Mouse (Mus musculus) natural killer cell, adult 2 months (primary cell): ENCODE measurements around the gene Zfp653.

Source experiments
- DNase-seq, 2 experiments: peaks; one replicate each; pipeline ENCODE4 v3.0.0; 2022; ENCODE audit warnings: low spot score in 2 of 2

Gene Zfp653

GRCm38 (mm10) chr9:22069881-22070553 lies 1.2 kb downstream of the Zfp653 start:
- DNase-seq: no peak

GRCm38 (mm10) chr9:22067195-22067594 lies 4.0 kb downstream of the Zfp653 start:
- DNase-seq: no peak

- DNase-seq: peak; percentile 20 to 56
These were observed 4.7 kb downstream of the Zfp653 start for GRCm38 (mm10) chr9:22066433-22066832.

GRCm38 (mm10) chr9:22065642-22066041 lies 5.5 kb downstream of the Zfp653 start:
- DNase-seq: no peak

- no peak for DNase-seq
These were observed 6.8 kb downstream of the Zfp653 start for GRCm38 (mm10) chr9:22064341-22064740.

GRCm38 (mm10) chr9:22061339-22061738 lies 9.8 kb downstream of the Zfp653 start:
- DNase-seq: no peak

DNA sequence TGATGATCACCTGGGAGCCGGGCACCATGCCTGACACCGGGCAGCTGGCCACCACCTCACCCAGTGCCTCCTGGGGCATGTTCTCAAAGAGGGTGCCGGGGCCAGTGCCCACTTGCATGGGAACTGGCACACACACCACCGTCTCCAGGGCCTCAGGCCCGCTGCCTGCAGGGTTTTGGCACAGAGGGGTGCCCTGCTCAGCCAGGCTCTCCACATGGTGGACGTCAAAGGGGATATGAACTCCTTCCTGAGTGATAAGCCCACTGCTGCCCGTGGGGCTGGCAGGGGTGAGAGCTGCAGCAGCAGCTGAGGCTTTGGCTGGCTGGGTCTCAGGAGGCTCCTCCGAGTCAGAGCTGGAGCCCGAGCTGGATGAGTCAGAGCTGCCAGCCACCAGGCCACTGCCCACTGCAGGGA lies 13.2 kb downstream of the Zfp653 start:
- no peak for DNase-seq

DNA sequence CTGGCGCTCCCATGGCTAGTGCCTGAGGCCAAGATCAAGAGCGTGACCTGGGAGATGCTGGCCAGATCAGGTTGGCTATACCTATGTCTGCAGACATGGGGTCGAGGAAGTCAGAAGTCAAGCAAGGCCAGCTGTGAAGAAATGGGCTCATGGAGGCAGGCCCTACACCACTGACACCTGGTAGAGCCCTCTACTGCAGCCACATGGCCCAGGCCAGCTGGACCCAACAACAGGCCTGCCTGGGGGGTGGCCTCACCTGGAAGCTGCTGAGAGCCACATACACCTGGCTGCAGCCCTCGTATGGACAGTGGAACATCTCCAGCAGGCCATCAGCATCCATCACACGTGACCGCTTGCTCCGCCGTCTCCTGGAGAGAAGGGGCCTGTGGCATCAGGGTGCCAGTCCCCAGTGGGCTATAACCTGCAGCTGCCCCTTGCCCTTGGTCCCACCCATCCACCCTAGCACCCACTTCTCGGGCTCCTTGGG lies 14.1 kb downstream of the Zfp653 start:
- DNase-seq: no peak

DNA sequence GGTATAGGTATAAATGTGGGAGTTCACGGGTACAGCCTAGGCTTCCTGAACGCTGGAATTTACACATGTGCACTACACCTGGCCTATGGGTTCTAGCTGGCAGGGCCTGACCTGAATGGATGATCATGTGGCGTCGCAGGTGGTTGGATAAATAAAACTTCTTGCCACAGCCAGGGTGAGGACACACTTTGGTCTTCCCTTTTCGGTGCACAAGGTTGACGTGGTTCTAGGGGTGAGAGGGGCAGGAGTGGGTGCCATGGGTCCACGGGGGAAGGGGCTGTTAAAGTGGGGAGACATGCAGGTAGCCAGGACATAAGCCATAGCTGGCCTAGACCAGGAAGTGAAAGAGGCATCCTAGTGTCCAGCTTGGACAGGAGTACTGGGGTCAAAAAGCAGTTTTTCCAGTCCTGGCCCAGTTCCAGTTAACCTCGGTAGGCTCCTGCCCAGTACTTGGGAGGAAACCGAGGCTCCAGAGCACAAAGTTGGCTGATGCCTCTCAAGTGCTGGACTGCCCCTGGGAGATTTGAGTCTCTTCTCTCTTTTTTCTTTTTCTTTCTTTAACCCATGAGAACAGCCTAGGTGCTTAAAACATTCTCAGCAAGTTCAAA lies 14.8 kb downstream of the Zfp653 start:
- no peak for DNase-seq

- no peak for DNase-seq
These were observed 15.5 kb downstream of the Zfp653 start for GRCm38 (mm10) chr9:22055713-22056112.

DNA sequence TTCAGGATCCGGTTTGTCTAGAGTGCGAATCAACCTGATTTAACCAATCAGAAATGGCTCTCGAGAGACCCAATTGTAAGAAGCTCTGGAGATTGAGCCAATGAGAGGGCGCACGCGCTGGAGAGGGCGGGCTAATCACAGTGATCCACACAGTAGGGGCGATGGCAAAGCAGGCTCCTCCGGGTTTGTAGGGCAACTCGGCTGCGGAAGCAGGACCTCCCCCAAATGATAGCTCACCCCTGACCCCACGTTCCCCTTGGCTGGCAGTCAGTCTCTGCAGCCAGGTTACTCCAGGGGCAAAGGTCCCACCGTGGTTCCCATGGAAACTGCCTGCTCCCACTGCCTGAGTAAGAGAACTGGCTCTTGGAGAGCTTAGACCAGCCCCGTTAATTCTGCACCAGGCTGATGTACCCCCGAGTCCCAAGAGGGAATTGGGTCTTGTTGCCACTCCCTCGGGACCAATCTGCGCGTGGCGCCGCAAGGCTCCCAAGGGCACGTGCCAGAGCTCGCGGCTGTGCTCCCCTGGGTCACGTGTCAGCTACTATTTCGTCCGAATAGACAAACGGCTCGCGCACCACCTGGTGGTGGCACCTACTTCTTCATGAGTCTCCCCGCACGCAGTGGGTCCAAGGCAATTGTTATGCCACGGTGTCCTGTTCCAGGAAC lies 16.6 kb downstream of the Zfp653 start:
- peak; percentile 20 to 79 for DNase-seq

DNA sequence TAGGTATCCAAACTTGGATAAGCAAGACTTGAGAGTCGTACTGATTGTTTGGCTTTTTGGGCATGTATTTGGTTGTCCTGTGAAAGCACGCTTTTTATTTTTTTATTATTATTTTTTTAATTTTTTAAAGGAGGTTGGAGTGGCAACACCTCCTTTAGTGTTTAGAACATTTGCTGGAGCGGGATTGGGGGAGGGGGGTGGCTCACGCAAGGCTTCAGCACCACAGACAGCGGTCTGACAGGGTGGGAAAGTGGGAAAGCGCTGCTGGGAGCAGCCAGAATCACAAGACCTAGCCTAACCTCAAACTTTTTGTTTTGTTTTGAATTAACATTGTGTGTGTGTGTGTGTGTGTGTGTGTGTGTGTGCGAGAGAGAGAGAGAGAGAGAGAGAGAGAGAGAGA lies 17.5 kb downstream of the Zfp653 start:
- DNase-seq: no peak

DNA sequence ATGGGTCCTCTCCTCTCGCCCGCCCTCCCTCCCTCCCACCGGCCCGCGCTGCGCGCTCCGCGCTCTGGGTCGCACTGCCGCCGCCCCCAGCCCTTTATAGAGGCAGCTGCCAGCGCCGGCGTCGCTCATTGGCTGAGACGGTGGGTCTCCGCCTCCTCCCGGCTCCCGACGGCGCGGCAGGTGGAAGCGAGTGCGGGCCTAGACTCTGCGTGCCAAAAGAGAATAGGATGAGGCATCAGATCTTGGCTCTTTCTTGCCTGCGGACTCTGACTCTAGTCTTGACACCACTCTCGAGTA lies 19.3 kb downstream of the Zfp653 start, which contains the start of gene Elavl3:
TSS of gene Elavl3 (minus strand) at position 66 of the 297 bp plus-strand sequence.
- DNase-seq: no peak

- no peak for DNase-seq
These were observed 19.8 kb downstream of the Zfp653 start for GRCm38 (mm10) chr9:22051161-22051957.

DNA sequence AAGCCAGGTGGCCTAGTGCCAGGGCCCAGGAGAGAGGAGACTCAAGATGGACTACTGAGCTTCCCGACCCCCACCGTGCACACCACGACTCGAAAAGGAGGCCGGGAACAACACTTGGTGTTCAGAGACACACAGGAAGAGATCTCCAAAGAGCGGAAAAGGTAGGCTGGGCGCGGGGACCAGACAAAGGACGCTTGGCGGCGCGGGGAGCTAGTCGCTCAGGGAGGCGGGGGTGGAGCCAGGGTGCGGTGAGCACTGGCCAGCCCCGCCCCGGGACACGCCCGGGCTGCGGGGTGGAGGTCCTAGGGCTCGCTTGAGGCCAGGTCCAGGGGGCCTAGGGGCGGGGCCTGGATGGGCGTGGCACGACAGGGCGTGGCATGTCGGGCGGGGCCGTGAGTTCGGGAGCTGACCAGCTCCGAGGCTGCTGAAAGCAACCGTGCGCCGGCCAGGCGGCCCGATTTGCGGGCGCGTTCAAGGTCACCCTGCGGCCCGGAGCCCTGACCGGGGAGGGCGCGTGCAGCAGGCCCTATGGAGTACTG lies 20.8 kb downstream of the Zfp653 start:
- peak in 1 of 2 experiments; percentile 28 for DNase-seq

GRCm38 (mm10) chr9:22049721-22050270 lies 21.4 kb downstream of the Zfp653 start:
- DNase-seq: no peak

GRCm38 (mm10) chr9:22049315-22049714 lies 21.9 kb downstream of the Zfp653 start:
- no peak for DNase-seq

- no peak for DNase-seq
These were observed 23.8 kb downstream of the Zfp653 start for GRCm38 (mm10) chr9:22047329-22047728.

DNA sequence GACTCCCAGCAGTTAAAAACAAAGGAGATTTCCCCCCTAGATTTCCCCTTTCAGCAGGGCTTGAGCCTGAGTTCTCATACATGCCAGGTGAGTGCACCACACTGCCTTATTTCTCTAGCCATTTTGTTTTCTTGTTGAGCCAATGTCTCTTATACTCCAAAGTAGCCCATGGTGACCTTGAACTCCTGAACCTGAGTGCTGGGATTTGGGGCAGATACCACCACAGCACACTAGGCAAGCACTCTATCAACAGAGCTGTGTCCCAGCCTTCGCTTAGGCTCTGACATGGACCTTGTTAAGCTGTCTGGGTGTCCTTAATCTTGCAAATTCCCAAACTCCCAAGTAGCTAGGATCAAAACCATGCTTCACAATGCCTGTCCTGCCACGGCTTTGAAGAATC lies 29.3 kb downstream of the Zfp653 start:
- no peak for DNase-seq

DNA sequence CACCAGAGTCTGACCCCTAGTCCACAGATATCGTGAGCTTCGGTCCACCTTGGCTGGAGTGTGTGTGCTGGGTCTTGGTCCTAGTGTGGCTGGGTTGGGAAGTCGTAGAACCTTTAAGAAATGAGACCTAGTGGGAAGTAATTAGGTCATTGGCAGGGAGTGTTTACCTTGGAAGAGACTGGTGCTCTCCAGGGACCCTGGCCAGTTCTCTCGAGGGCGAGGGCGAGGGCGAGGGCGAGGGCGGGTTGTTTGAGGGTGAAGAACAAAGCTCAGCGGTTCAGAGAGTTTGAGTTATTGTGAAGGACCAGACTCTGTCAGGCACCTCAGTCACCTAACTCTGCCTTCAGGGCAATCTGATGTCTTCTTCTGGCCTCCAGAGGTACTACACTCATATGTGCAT lies 33.4 kb downstream of the Zfp653 start:
- no peak for DNase-seq

DNA sequence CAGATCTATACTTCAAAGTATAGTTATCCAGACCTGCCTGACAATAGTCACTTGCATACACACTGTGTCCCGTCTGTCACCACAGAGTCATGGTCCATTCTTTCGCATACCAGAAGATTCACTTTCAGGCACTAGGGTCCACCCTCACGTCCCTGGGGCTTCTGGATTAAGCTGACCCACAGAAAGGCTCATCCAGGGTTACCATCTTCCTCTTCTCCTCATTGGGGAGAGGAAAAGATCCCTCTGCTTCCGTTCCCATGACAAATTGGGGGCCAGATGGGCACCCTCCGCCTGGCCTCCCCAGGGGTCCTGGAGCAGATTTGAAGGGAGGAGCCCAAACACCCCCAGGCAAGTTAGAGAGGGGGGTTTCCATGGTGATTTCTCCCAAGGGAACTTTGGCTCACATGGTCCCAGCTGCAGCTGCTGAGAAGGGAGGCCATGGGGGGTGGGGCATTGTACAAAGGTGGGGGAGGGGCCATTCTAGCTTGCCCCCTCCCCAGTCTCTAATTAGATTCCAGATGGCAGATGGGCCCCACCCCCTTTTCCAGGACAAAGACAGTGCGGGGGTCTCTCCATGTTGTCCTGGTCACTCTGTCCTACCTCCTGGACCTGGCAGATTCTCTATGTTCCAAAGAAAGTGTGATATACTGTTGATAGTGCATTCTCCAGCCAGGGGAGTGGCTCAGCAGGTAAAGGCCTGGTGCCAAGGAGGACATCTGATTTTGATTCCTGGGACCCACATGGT lies 35.7 kb downstream of the Zfp653 start:
- no peak for DNase-seq
